Comparison of ENCODE assay signal across 19 mouse cellular contexts in genomic region chr1:88213061-88213460, GRCm38 (mm10). TPM values are rescaled to one million over a fixed set of nuclear protein-coding genes. Genes with fewer than 3 reads are reported as not detected.
DNase-seq lines count a peak whose midpoint lies in the region; ATAC-seq and TF ChIP-seq lines count a peak whose summit lies in the region.
"Had no signal": no experiment of that assay in that cellular context is flagged by ENCODE, and none has a peak within 500 bp of the region (broad histone marks: within the 10 kb centered on the region; RNA-seq: fewer than 3 reads in every experiment).

No protein-coding gene starts in this region.

- DNase-seq in heart, postnatal 0 days (ENCODE audit: low spot score) = no peak
- DNase-seq in midbrain, embryonic 14.5 days = peak; percentile 1
- peak; percentile 12 for DNase-seq in Muller cell, postnatal 12 days (ENCODE audit: inconsistent ontology term)
- DNase-seq in skeletal muscle tissue, adult 2 months (ENCODE audit: low read depth, low spot score) = peak; percentile 2
- no peak for DNase-seq in embryonic facial prominence, embryonic 10.5 days (ENCODE audit: low spot score)
- DNase-seq: cerebellum, adult 11-12 months; heart, postnatal 36 days had no signal

- no peaks in the 10 kb centered on the region for H3K36me3 ChIP-seq in heart, postnatal 0 days (replicated peaks; ENCODE audit: control insufficient read depth, insufficient read depth, low read length)
- H3K36me3 ChIP-seq in heart, embryonic 11.5 days (ENCODE audit: control insufficient read depth, insufficient read depth, low read length) = peaks cover 2% of the 10 kb centered on the region; the same call in 1 of the 2 replicates
- H3K36me3 ChIP-seq in midbrain, embryonic 14.5 days (ENCODE audit: control insufficient read depth, insufficient read depth, low read length) = no peaks in the 10 kb centered on the region
- no peaks in the 10 kb centered on the region for H3K36me3 ChIP-seq in midbrain, embryonic 16.5 days (ENCODE audit: control insufficient read depth, insufficient read depth, low read length)
- no peaks in the 10 kb centered on the region for H3K36me3 ChIP-seq in embryonic facial prominence, embryonic 10.5 days (replicated peaks)
- H3K36me3 ChIP-seq: kidney, embryonic 15.5 days had no signal

- peak; percentile 6; the same call in 1 of the 2 replicates for ATAC-seq in heart, postnatal 0 days (ENCODE audit: insufficient read depth, low read depth)
- ATAC-seq in heart, embryonic 11.5 days (replicated peaks; ENCODE audit: insufficient number of reproducible peaks, low FRiP score, low TSS enrichment) = no peak
- ATAC-seq in midbrain, embryonic 14.5 days (ENCODE audit: low FRiP score, low TSS enrichment) = no peak
- ATAC-seq in midbrain, embryonic 16.5 days = no peak
- ATAC-seq: forebrain, embryonic 13.5 days had no signal

- H3K4me1 ChIP-seq in heart, postnatal 0 days (ENCODE audit: control insufficient read depth, insufficient read depth) = no peaks in the 10 kb centered on the region
- H3K4me1 ChIP-seq in heart, embryonic 11.5 days (ENCODE audit: control insufficient read depth, insufficient read depth, low read length) = no peaks in the 10 kb centered on the region
- H3K4me1 ChIP-seq in midbrain, embryonic 14.5 days (ENCODE audit: control insufficient read depth, insufficient read depth, low read length) = no peaks in the 10 kb centered on the region
- no peaks in the 10 kb centered on the region for H3K4me1 ChIP-seq in midbrain, embryonic 16.5 days (ENCODE audit: control insufficient read depth, insufficient read depth, low read length)
- no peaks in the 10 kb centered on the region for H3K4me1 ChIP-seq in embryonic facial prominence, embryonic 10.5 days
- H3K4me1 ChIP-seq: forebrain, embryonic 13.5 days; kidney, embryonic 15.5 days; megakaryocyte, embryonic 14.5 days had no signal

- H3K4me3 ChIP-seq in heart, postnatal 0 days (ENCODE audit: low read depth, low read length) = no peak overlapping the region
- H3K4me3 ChIP-seq in heart, embryonic 11.5 days (ENCODE audit: low read depth, low read length) = no peak overlapping the region
- H3K4me3 ChIP-seq in midbrain, embryonic 14.5 days (replicated peaks; ENCODE audit: low read depth, low read length) = no peak overlapping the region
- no peak overlapping the region for H3K4me3 ChIP-seq in midbrain, embryonic 16.5 days (ENCODE audit: low read depth, low read length)
- H3K4me3 ChIP-seq in embryonic facial prominence, embryonic 10.5 days = no peak overlapping the region
- H3K4me3 ChIP-seq: forebrain, embryonic 13.5 days; heart, adult 2 months; kidney, embryonic 15.5 days; left cerebral cortex, adult 2 months; megakaryocyte, embryonic 14.5 days had no signal

- WGBS in heart, postnatal 0 days = 58% methylated on average over 1 of the region's 1 CpGs
- 66% methylated on average over 1 of the region's 1 CpGs for WGBS in heart, embryonic 11.5 days (ENCODE audit: insufficient replicate concordance)
- 75% methylated on average over 1 of the region's 1 CpGs for WGBS in midbrain, embryonic 14.5 days
- 74% methylated on average over 1 of the region's 1 CpGs for WGBS in midbrain, embryonic 16.5 days
- 84% methylated on average over 1 of the region's 1 CpGs for WGBS in embryonic facial prominence, embryonic 10.5 days

- no peak for TF ChIP-seq CTCF in heart, postnatal 0 days (IDR thresholded peaks at IDR 0.05; ENCODE audit: low read depth)

- no peaks in the 10 kb centered on the region for H3K27me3 ChIP-seq in heart, postnatal 0 days (ENCODE audit: control insufficient read depth, insufficient read depth, low read length)
- no peaks in the 10 kb centered on the region for H3K27me3 ChIP-seq in heart, embryonic 11.5 days (ENCODE audit: control insufficient read depth, insufficient read depth, low read length)
- no peaks in the 10 kb centered on the region for H3K27me3 ChIP-seq in midbrain, embryonic 14.5 days (ENCODE audit: control insufficient read depth, insufficient read depth, low read length)
- H3K27me3 ChIP-seq in midbrain, embryonic 16.5 days (ENCODE audit: control insufficient read depth, insufficient read depth, low read depth, low read length) = no peaks in the 10 kb centered on the region
- no peaks in the 10 kb centered on the region for H3K27me3 ChIP-seq in embryonic facial prominence, embryonic 10.5 days (replicated peaks; ENCODE audit: low read depth, poor library complexity, severe bottlenecking)
- H3K27me3 ChIP-seq: forebrain, embryonic 13.5 days; kidney, embryonic 15.5 days; megakaryocyte, embryonic 14.5 days had no signal

- H3K27ac ChIP-seq in heart, postnatal 0 days (ENCODE audit: low read depth) = no peak overlapping the region
- H3K27ac ChIP-seq in heart, embryonic 11.5 days (ENCODE audit: low read depth, low read length) = no peak overlapping the region
- no peak overlapping the region for H3K27ac ChIP-seq in midbrain, embryonic 14.5 days (replicated peaks; ENCODE audit: low read depth, low read length)
- no peak overlapping the region for H3K27ac ChIP-seq in midbrain, embryonic 16.5 days (ENCODE audit: low read length)
- H3K27ac ChIP-seq in embryonic facial prominence, embryonic 10.5 days (replicated peaks) = no peak overlapping the region
- H3K27ac ChIP-seq: forebrain, embryonic 13.5 days; heart, adult 2 months; kidney, embryonic 15.5 days; left cerebral cortex, adult 2 months; stomach, postnatal 0 days had no signal

- H3K9me3 ChIP-seq in heart, postnatal 0 days (replicated peaks; ENCODE audit: control insufficient read depth, low read length) = peaks cover 61% of the 10 kb centered on the region
- peaks cover 60% of the 10 kb centered on the region for H3K9me3 ChIP-seq in heart, embryonic 11.5 days (replicated peaks; ENCODE audit: control insufficient read depth, low read length)
- peaks cover 62% of the 10 kb centered on the region for H3K9me3 ChIP-seq in midbrain, embryonic 14.5 days (ENCODE audit: control insufficient read depth, low read length)
- peaks cover 62% of the 10 kb centered on the region for H3K9me3 ChIP-seq in midbrain, embryonic 16.5 days (replicated peaks; ENCODE audit: control insufficient read depth, low read length, poor library complexity, severe bottlenecking)
- H3K9me3 ChIP-seq in embryonic facial prominence, embryonic 10.5 days = peaks cover 52% of the 10 kb centered on the region

- H3K9ac ChIP-seq in heart, postnatal 0 days (replicated peaks; ENCODE audit: low read depth, low read length) = no peak overlapping the region
- no peak overlapping the region for H3K9ac ChIP-seq in heart, embryonic 11.5 days (ENCODE audit: low read depth, low read length)
- H3K9ac ChIP-seq in midbrain, embryonic 14.5 days (replicated peaks; ENCODE audit: low read length) = no peak overlapping the region
- no peak overlapping the region for H3K9ac ChIP-seq in midbrain, embryonic 16.5 days (ENCODE audit: low read depth, low read length)
- H3K9ac ChIP-seq: forebrain, embryonic 13.5 days; kidney, embryonic 15.5 days had no signal

- no peak for TF ChIP-seq EP300 in heart, postnatal 0 days (IDR thresholded peaks at IDR 0.05; ENCODE audit: low read depth)

- no peak overlapping the region for H3K4me2 ChIP-seq in heart, postnatal 0 days (ENCODE audit: low read depth, low read length)
- H3K4me2 ChIP-seq in heart, embryonic 11.5 days = no peak overlapping the region
- H3K4me2 ChIP-seq in midbrain, embryonic 14.5 days (ENCODE audit: low read length) = no peak overlapping the region
- no peak overlapping the region for H3K4me2 ChIP-seq in midbrain, embryonic 16.5 days (ENCODE audit: low read length)
- H3K4me2 ChIP-seq: forebrain, embryonic 13.5 days; kidney, embryonic 15.5 days had no signal

RNA-seq across cellular contexts. Expression of gene Ugt1a1, which starts 1.3 kb away (rescaled TPM):
- total RNA-seq in heart, postnatal 0 days (2014; rRNA removed; ENCODE audit: low replicate concordance) = not detected in 2 replicates
- 0.07 TPM in 1 of 2 replicates, not detected in the other for polyA plus RNA-seq in heart, postnatal 0 days (2015; fragmentation: Nextera tagmentation; extraction: Ambion mirVana)
- not detected in 2 replicates for polyA plus RNA-seq in heart, embryonic 11.5 days (2014; fragmentation: Nextera tagmentation; extraction: Ambion mirVana)
- not detected in 2 replicates for polyA plus RNA-seq in midbrain, embryonic 14.5 days (2014; fragmentation: Nextera tagmentation; extraction: Ambion mirVana)
- not detected in 2 replicates for polyA plus RNA-seq in midbrain, embryonic 16.5 days (2015; fragmentation: Nextera tagmentation; extraction: Ambion mirVana)
- polyA plus RNA-seq in embryonic facial prominence, embryonic 10.5 days (2016; fragmentation: Nextera tagmentation; extraction: Ambion mirVana) = not detected in 2 replicates
- total RNA-seq: heart, adult 2 months; heart, postnatal 36 days; layer of hippocampus, adult 8-10 months had no signal
- polyA plus RNA-seq: forebrain, embryonic 13.5 days; heart, adult 2 months; limb, embryonic 11.5 days had no signal

RNA-seq across cellular contexts. Expression of gene Dnajb3, which starts 7.5 kb away (rescaled TPM):
- 0.46 and 3.8 TPM in 2 replicates for total RNA-seq in heart, postnatal 0 days (2014; rRNA removed; ENCODE audit: low replicate concordance)
- polyA plus RNA-seq in heart, postnatal 0 days (2015; fragmentation: Nextera tagmentation; extraction: Ambion mirVana) = 2.7 and 3.2 TPM in 2 replicates
- polyA plus RNA-seq in heart, embryonic 11.5 days (2014; fragmentation: Nextera tagmentation; extraction: Ambion mirVana) = 9.6 and 10.4 TPM in 2 replicates
- 12.9 and 14.2 TPM in 2 replicates for polyA plus RNA-seq in midbrain, embryonic 14.5 days (2014; fragmentation: Nextera tagmentation; extraction: Ambion mirVana)
- polyA plus RNA-seq in midbrain, embryonic 16.5 days (2015; fragmentation: Nextera tagmentation; extraction: Ambion mirVana) = 12.8 and 13.1 TPM in 2 replicates
- polyA plus RNA-seq in embryonic facial prominence, embryonic 10.5 days (2016; fragmentation: Nextera tagmentation; extraction: Ambion mirVana) = 10.6 and 12.2 TPM in 2 replicates
- total RNA-seq: gastrocnemius, adult 8-10 months; neutrophil, adult 5-6 weeks had no signal

RNA-seq across cellular contexts. Expression of gene Ugt1a2, which starts 12.7 kb away (rescaled TPM):
- not detected in 2 replicates for total RNA-seq in heart, postnatal 0 days (2014; rRNA removed; ENCODE audit: low replicate concordance)
- polyA plus RNA-seq in heart, postnatal 0 days (2015; fragmentation: Nextera tagmentation; extraction: Ambion mirVana) = not detected in 2 replicates
- not detected in 2 replicates for polyA plus RNA-seq in heart, embryonic 11.5 days (2014; fragmentation: Nextera tagmentation; extraction: Ambion mirVana)
- polyA plus RNA-seq in midbrain, embryonic 14.5 days (2014; fragmentation: Nextera tagmentation; extraction: Ambion mirVana) = not detected in 2 replicates
- polyA plus RNA-seq in midbrain, embryonic 16.5 days (2015; fragmentation: Nextera tagmentation; extraction: Ambion mirVana) = not detected in 2 replicates
- polyA plus RNA-seq in embryonic facial prominence, embryonic 10.5 days (2016; fragmentation: Nextera tagmentation; extraction: Ambion mirVana) = not detected in 2 replicates
- total RNA-seq: heart, adult 2 months; left cerebral cortex, adult 2 months had no signal
- polyA plus RNA-seq: forebrain, embryonic 13.5 days; heart, adult 2 months; limb, embryonic 11.5 days; stomach, postnatal 0 days had no signal

RNA-seq across cellular contexts. Expression of gene Mroh2a, which starts 13.7 kb away (rescaled TPM):
- not detected in 2 replicates for total RNA-seq in heart, postnatal 0 days (2014; rRNA removed; ENCODE audit: low replicate concordance)
- 0.08 and 0.23 TPM in 2 replicates for polyA plus RNA-seq in heart, postnatal 0 days (2015; fragmentation: Nextera tagmentation; extraction: Ambion mirVana)
- polyA plus RNA-seq in heart, embryonic 11.5 days (2014; fragmentation: Nextera tagmentation; extraction: Ambion mirVana) = 0.63 and 1.1 TPM in 2 replicates
- polyA plus RNA-seq in midbrain, embryonic 14.5 days (2014; fragmentation: Nextera tagmentation; extraction: Ambion mirVana) = 0.66 and 1.8 TPM in 2 replicates
- 0.75 and 0.92 TPM in 2 replicates for polyA plus RNA-seq in midbrain, embryonic 16.5 days (2015; fragmentation: Nextera tagmentation; extraction: Ambion mirVana)
- polyA plus RNA-seq in embryonic facial prominence, embryonic 10.5 days (2016; fragmentation: Nextera tagmentation; extraction: Ambion mirVana) = 1.0 and 1.1 TPM in 2 replicates
- total RNA-seq: gastrocnemius, adult 8-10 months; heart, postnatal 36 days had no signal

RNA-seq across cellular contexts. Expression of gene Ugt1a5, which starts 47.2 kb away (rescaled TPM):
- total RNA-seq in heart, postnatal 0 days (2014; rRNA removed; ENCODE audit: low replicate concordance) = not detected in 2 replicates
- not detected in 2 replicates for polyA plus RNA-seq in heart, postnatal 0 days (2015; fragmentation: Nextera tagmentation; extraction: Ambion mirVana)
- polyA plus RNA-seq in heart, embryonic 11.5 days (2014; fragmentation: Nextera tagmentation; extraction: Ambion mirVana) = not detected in 2 replicates
- polyA plus RNA-seq in midbrain, embryonic 14.5 days (2014; fragmentation: Nextera tagmentation; extraction: Ambion mirVana) = not detected in 2 replicates
- polyA plus RNA-seq in midbrain, embryonic 16.5 days (2015; fragmentation: Nextera tagmentation; extraction: Ambion mirVana) = not detected in 2 replicates
- not detected in 2 replicates for polyA plus RNA-seq in embryonic facial prominence, embryonic 10.5 days (2016; fragmentation: Nextera tagmentation; extraction: Ambion mirVana)
- total RNA-seq: gastrocnemius, adult 8-10 months; heart, adult 2 months had no signal
- polyA plus RNA-seq: forebrain, embryonic 13.5 days; heart, adult 2 months; kidney, embryonic 15.5 days; limb, embryonic 11.5 days; stomach, postnatal 0 days had no signal

Comparison
In these comparisons a context has a peak if more than half of its experiments do, and no peak if none do; other contexts are left out.
1. DNase-seq: peak in midbrain, embryonic 14.5 days (single experiment), Muller cell, postnatal 12 days (single experiment) and skeletal muscle tissue, adult 2 months (single experiment); none in heart, postnatal 0 days (single experiment) and embryonic facial prominence, embryonic 10.5 days (single experiment).